Mouse (Mus musculus): ENCODE measurements around the gene Egr2.

GRCm38 (mm10) chr10:67558053-67558452 is 22.8 kb downstream of the Egr2 start:
- TF ChIP-seq CTCF (IDR thresholded peaks at IDR 0.05; ENCODE audit: borderline replicate concordance, extremely low read depth, insufficient read depth, insufficient read length): no peak
- no peak for TF ChIP-seq POLR2A (IDR thresholded peaks at IDR 0.05; ENCODE audit: borderline replicate concordance, extremely low read depth, insufficient read depth, insufficient read length, poor library complexity, severe bottlenecking)
